Mouse (Mus musculus): ENCODE results near the gene Aldob.
"Not testable (repeated sequence)": the region's sequence is repeated elsewhere in the genome, so short reads cannot be mapped to it uniquely, and the experiment has no call there.

Gene Aldob

DNA sequence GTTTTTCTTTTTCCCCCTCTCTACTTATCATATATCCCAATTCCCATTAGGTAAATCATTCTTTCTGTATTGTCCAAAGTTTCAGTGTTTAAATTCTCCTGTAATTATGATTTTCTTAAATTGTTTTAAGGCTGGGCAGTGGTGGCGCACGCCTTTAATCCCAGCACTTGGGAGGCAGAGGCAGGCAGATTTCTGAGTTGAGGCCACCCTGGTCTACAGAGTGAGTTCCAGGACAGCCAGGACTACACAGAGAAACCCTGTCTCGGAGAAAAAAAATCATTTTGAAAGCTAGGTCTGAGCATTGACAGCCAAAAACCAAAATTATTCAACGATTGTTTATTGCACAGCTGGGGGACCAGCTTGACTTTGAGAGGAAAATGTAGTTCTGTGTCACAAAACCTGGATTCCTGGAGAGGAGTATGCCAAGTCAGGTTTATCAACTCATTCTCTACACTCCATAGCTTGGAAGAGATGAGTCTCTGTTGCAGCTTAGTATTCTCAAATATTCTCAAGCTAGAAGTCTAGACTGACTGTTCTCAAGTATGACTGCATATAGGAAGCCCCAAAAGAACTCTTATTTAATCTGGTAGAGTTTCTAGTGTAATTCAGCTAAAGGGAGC is 13.6 kb downstream of the Aldob start:
- DNase-seq (ENCODE audit: low spot score in 2 of 2), result no peak

DNA sequence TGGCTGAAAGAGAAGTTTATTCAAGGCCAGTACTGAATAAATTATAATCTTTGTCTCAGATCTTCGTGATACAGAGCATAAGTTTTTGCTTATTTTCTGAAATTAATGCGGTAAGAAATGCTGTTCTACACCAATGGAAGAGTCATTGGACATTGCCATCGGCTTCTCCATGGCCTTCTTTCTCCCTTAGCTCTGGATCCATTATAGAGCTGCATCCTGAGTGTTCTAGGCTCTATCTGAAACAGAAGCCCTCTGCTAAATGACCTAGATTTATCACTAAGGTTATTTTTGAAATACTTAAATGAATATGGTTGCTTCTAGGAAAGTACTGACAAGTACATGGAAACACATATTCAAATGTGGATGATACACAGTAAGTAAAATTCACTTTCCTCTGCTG is 14.3 kb downstream of the Aldob start:
- no peak for DNase-seq (ENCODE audit: low spot score in 2 of 2)

DNA sequence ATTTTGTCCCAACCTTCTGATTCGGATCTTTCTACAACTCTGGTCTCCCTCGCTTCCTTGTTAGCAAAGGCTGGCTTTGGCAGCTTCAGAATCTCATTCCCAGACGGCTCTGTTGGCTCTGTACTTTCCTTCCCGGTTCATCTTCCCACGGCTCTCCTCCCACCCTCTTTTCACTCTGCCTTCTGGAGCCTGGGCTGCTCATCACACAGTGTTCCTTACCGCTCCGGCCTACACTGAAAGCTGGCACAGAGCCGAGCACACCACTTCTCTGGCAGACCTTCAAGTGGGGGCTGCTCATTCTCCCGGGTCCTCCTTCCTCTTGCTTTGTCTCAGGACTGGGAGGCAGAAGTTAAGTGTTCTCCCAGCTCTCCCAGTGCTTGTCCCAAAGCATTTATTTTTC is 26.8 kb downstream of the Aldob start:
- no peak for DNase-seq (ENCODE audit: low spot score in 2 of 2)

DNA sequence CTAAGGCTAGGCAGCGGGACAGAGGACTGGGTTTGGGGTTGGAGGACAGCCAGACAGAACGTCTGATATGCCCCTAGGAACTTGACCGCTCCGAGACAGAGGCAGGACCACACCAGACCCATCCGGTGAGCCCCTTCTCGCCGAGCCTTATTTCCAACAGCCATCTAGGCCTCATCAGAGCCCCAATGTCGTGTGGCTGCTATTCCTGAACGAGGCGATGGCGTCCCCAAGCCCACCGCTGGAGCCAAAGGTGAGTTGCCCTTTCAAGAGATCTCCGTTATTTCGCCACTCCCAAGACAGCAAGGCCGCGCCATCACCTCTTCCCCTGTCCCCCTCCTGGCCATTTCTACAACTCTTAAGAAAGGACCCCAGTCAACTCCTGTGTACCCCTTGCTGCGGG is 28.0 kb downstream of the Aldob start:
- DNase-seq (ENCODE audit: low spot score in 2 of 2), result no peak

DNA sequence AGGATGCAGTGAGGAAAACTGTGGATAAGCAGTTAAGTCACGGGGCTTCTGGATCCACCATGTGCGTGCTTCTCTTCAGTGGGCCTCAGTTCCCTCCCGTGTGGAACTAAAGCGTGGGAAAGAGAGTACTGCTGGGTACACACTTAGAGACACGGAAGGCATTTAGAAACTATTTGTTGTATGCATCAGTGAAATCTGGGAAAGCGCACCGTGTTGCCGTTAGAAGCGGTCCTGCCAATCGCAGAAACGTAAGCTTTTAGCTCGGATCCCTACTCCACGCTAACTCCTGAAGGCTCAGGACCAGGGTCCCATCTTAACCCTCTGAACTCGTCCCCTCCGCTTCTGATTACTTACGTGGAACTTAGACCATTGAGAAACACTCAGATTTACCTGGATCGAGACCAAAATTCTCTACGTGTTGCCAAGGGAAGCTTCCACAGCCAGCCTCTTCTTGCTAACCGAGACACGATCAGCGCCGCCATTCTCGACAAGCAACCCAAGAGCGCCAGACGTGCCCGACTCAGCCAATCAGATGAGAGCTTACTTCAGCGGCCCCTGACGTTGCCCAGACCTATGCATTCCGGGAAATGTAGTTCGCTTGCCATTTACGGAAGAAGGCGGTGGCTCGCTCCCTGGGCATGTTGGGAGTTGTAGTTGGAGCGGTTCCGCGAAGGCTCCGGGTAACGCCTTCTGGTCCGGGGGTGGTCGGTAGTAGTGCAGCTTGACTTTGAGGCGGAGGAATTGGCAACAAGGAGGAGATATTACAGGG is 28.6 kb downstream of the Aldob start, which contains the start of the genes Mrpl50 and Zfp189:
Gene Mrpl50, minus strand, starts transcription at position 522 of the 769 bp plus-strand sequence.
Gene Zfp189, plus strand, starts transcription at position 605 of the 769 bp plus-strand sequence.
- peak; percentile 90 to 93 for DNase-seq (ENCODE audit: low spot score in 2 of 2)

DNA sequence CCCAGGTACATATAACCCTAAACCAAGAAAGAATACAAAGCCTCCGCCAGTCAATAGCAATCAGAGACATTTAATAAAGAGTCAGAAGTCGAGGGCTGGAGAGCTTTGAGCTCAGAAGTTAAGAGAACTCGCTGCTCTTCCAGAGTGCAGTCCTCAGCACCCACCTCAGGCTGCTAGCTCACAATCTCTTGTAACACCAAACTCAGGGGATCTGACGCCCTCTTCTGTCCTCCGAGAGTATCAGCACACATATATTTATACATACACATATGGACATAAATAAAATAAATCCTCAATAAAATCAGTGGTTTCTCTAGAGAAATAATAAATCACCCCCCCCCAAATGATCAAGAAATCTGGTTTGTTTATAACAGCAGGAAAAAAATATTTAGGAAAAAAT is 29.9 kb downstream of the Aldob start:
- DNase-seq (ENCODE audit: low spot score in 2 of 2), result no peak

DNA sequence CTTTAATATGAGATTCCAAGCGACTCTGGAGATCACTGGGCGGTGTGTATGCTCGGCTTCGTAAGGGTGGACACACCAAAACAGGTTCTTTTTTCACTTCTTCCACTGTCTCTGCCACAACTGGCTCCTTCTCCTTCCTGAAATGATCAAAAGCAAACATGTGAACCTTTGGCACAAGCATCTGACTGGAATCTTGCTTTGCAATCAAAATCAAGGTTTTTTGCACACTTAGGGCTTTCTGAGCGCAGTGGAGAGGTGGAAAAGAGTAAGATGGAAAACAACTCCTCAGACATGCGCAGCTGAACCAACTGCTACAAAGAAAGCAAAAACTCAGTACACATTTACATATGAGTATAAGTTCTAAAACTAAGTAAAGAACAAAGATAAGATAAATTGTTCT is 34.9 kb downstream of the Aldob start:
- DNase-seq (ENCODE audit: low spot score in 2 of 2), result no peak

DNA sequence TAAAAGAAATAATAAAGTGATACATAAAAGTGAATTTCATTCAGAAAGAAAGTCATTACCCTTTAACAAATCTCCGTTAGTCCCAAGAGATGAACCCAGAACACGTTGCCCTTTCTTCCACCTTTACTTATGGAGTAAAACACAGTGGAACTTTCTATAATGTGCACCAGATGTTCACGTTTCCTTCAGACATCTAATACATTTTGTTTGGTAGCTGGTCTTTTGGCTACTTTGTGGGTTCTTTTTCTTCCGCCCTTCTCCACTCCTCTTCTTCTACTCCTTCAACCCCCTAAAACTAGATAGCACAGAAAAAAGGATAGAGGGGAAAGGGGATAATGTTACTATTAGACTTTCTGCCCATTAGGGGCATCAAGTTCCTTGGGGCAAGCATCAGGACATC is 36.7 kb downstream of the Aldob start:
- no peak for DNase-seq (ENCODE audit: low spot score in 2 of 2)

DNA sequence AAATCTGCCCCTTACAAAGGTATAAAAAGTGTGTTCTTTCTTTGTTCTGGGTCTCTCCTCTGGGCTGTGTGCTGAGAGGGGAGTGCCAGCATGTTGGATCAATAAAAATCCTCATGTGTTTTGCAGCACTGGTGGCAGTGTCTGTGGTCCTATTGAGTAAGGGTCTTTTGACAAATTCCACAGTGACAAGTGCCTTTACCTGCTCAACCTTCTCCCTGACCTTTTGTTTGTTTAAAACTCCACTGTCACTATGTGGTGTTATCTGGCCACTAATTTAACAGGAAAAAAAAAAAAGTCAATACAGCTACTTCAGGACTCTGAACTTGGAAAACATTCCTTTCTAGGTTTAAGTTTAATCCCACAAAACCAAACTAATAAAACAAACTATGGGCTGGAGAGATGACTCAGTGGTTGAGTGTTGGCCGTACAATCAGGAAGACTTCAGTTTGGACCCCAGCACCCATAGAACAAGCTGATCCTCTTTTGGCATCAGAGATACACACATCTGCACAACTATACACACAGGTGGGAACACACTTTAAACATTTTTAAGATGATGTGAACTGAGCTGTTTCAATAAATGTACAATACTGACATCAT is 39.0 kb downstream of the Aldob start:
- not testable (repeated sequence) for DNase-seq (ENCODE audit: low spot score in 2 of 2)

DNA sequence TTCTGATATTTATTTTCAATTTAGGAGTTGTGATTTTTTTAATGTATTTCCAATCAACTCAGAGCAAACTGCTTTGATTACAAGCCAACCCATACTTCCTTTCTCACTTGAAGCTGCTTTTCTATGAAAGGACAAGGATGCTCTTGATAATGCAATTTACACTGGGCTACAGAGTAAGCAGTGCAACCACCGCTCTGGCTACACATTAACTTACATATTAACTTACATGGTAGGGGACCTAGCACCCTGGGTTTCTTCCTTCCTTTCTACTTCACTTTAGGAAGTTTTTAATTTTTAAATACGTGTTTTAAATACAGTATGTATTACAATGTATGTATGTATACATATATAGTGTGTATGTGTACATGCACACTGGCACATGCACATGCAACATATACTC is 40.2 kb downstream of the Aldob start:
- no peak for DNase-seq (ENCODE audit: low spot score in 2 of 2)

DNA sequence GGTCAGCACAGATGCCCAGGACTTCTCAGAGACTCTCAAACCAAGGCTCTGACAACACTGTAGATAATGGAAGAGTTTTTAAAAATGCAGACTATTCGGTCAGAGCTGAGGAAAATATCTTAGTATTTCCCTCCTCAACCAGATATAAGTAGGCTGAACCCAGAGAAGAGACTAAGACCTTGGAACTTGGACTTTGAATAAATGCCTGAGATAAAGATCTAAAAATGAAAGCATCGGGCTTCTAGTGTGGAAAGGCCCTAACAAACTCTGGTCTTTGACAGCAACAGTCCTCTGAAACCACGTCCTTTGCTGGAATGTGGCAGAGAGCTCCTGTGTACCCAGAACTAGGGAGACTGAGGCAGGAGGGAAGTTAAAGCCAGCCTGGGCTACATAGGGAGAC is 43.0 kb downstream of the Aldob start, which contains the start of gene Baat:
Gene Baat, minus strand, starts transcription at position 172 of the 400 bp plus-strand sequence.
- DNase-seq (ENCODE audit: low spot score in 2 of 2), result no peak

DNA sequence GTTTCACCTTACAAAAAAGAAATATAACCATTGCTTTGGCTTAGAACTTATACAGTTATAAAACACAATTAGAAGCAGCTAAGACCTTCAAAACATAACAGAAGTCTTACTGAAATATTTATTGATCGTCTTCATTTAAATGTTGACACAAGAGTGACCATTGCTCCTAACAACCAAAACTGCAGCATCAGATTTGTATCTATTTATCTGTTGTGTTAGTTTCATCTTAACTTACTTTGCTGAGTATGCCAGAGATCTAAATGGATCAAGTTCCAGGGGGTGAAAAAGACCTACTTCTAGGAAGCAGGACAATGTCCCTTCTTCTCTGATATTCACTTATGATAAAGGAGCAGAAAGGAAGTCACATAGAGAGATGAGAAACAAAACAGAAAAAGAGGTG is 45.8 kb downstream of the Aldob start:
- no peak for DNase-seq (ENCODE audit: low spot score in 2 of 2)
